In the genomic region with DNA sequence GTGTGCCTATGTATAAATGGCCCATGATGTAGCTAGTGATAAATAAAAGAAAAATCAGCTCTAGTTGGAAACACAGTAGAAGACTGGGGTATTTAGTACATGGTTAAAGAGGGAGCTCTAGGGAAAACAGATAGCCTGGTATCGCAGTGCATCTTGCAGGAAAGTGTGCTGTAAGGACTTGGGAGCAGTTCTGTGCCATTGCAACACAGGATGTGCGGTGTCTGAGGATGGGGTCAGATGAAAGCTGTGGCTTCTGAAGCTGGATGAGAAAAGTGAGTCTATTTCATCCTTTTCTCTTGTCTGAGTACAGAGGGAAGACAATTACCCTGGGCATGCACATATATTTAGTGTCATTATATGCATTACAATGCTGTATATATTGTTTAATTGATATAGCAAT, we compare ENCODE assay signal across 11 mouse cellular contexts.
"Had no signal": no experiment of that assay in that cellular context is flagged by ENCODE, and none has a peak within 500 bp of the region (broad histone marks: within the 10 kb centered on the region; RNA-seq: fewer than 3 reads in every experiment).

No protein-coding gene starts in this region.

- DNase-seq: liver, postnatal 0 days; lung, adult 2 months; lung, postnatal 14 days; lung, postnatal 36 days; right cerebral cortex, postnatal 14 days; thymus, adult 2 months; thymus, postnatal 25 days; thymus, postnatal 4 days had no signal

- ATAC-seq: liver, postnatal 0 days; lung, postnatal 0 days; midbrain, embryonic 13.5 days; midbrain, embryonic 15.5 days had no signal
